Mouse (Mus musculus) intestine, postnatal 0 days (tissue): Measurements from ENCODE around the gene Hes1. TPM values are rescaled to one million over a fixed set of nuclear protein-coding genes. Genes with fewer than 3 reads are reported as not detected.

Experiments
- ATAC-seq: fragments of 200-750 bp; cut with Nextera tagmentation; 2 replicates; pipeline ENCODE4 v1.8.0; 2017; ENCODE audit warnings: mild to moderate bottlenecking, moderate TSS enrichment, moderate library complexity
- H3K27ac ChIP-seq: fragments of 300-500 bp; sonication (generic); 2 replicates; pipeline ENCODE4 v1.5.1; 2014; ENCODE audit warnings: mild to moderate bottlenecking, low read depth, low read length, moderate library complexity
- H3K27me3 ChIP-seq: fragments of 300-500 bp; sonication (generic); replicated peaks from 2 replicates; pipeline ENCODE4 v1.6.1; 2014; ENCODE audit warnings: low read length, mixed read lengths; ENCODE audit not compliant: control insufficient read depth, insufficient read depth
- H3K36me3 ChIP-seq: fragments of 300-500 bp; sonication (generic); 2 replicates; pipeline ENCODE4 v1.6.1; 2014; ENCODE audit warnings: mild to moderate bottlenecking, moderate library complexity; ENCODE audit not compliant: control insufficient read depth, insufficient read depth
- H3K4me1 ChIP-seq: fragments of 300-500 bp; sonication (generic); replicated peaks from 2 replicates; pipeline ENCODE4 v1.6.1; 2014; ENCODE audit warnings: antibody characterized with exemption, low read length, mixed read lengths; ENCODE audit not compliant: control insufficient read depth, insufficient read depth
- H3K4me2 ChIP-seq: fragments of 300-500 bp; sonication (generic); replicated peaks from 2 replicates; pipeline ENCODE4 v1.6.1; 2014; ENCODE audit warnings: low read depth, mild to moderate bottlenecking, moderate library complexity
- H3K4me3 ChIP-seq: fragments of 300-500 bp; sonication (generic); 2 replicates; pipeline ENCODE4 v1.5.1; 2014; ENCODE audit warnings: low read depth, low read length
- H3K9ac ChIP-seq: fragments of 300-500 bp; sonication (generic); 2 replicates; pipeline ENCODE4 v1.6.1; 2014; ENCODE audit warnings: mild to moderate bottlenecking, low read depth, low read length
- H3K9me3 ChIP-seq: fragments of 300-500 bp; sonication (generic); 2 replicates; pipeline ENCODE4 v1.6.1; 2016; ENCODE audit warnings: mixed run types; ENCODE audit not compliant: control insufficient read depth
- CTCF ChIP-seq: sonication (generic); IDR thresholded peaks from 2 replicates; pipeline ENCODE4 v1.5.1; 2016; ENCODE audit warnings: low read depth, mild to moderate bottlenecking, control low read depth, antibody characterized with exemption, moderate library complexity
- WGBS: fragments of 180-500 bp; shearing (Covaris S2); extraction: QIAGEN DNeasy Blood & Tissue Kit; methylation state at CpG from one replicate; pipeline ENCODE4 v1.1.7; 2014; 5-methylcytosine and 5-hydroxymethylcytosine counted together
- polyA plus RNA-seq: library from polyadenylated mRNA; unstranded; fragments of >200 nt; fragmentation: Nextera tagmentation; extraction: Ambion mirVana; gene quantifications from 2 replicates; pipeline ENCODE4 v1.2.1, GENCODE M21; 2015

Hes1 gene
- polyA plus RNA-seq, 1 experiment from 2014 or later = 52.9 TPM

DNA sequence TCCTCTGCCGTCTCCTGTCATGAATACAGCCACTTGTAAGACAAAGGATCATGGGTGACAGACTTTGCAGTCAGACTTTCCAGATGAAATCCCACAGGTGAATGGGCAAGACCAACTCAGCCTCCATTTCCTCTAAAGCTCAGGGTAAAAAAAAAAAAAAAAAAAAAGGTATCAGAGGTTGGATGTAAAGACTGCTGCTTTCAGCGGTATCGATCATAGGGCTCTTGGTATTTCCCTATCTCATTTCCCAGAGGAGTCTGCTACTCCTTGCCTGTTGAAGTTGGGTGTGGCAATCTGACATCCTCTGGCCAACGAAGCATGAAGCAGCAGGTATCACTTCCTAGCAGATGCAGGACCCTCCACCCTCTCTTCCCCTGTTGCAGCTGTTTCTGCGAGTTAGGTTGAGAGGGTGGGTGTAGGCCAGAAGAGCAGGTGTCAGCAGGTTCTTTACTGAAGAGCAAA, 29.2 kb upstream of the Hes1 start:
- Histone ChIP-seq H3K27me3 (no peaks in the 10 kb centered on the region), H3K9ac (no peak overlapping the region), H3K36me3 (no peaks in the 10 kb centered on the region; the same call in 1 of the 2 replicates), H3K4me2 (no peak overlapping the region), H3K4me3 (no peak overlapping the region), H3K27ac (no peak overlapping the region), H3K9me3 (no peaks in the 10 kb centered on the region), H3K4me1 (peaks cover 6% of the 10 kb centered on the region)
- no peak for TF ChIP-seq CTCF
- ATAC-seq = no peak
- WGBS = 48% methylated on average over 5 of the region's 5 CpGs

DNA sequence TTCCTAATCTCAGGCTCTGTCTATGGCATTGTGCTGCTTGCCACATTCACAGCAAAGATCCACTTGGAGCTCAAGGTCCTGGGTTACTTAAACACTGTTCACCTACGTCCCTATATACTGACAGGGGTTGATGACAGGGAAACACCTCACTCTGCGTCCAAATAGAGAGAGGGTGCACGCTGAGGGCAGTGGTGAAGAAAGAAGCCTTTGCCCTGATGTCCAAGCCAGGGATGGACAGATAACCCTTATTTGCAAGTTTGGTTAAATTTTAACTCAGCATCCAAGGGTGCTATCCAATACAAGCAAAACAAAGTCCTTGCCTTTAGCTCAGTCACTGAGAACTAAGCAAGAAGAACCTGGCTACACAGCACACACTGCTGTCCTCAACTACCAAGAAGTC, 28.1 kb upstream of the Hes1 start:
- Histone ChIP-seq H3K4me1 (peaks cover 6% of the 10 kb centered on the region), H3K27ac (no peak overlapping the region), H3K9me3 (no peaks in the 10 kb centered on the region), H3K27me3 (no peaks in the 10 kb centered on the region), H3K4me3 (no peak overlapping the region), H3K4me2 (no peak overlapping the region), H3K9ac (no peak overlapping the region), H3K36me3 (no peaks in the 10 kb centered on the region; the same call in 1 of the 2 replicates)
- 63% methylated on average over 3 of the region's 3 CpGs for WGBS
- ATAC-seq = 0 out of 2 replicates have a peak, but pooled peaks have one; percentile 1
- no peak for TF ChIP-seq CTCF

DNA sequence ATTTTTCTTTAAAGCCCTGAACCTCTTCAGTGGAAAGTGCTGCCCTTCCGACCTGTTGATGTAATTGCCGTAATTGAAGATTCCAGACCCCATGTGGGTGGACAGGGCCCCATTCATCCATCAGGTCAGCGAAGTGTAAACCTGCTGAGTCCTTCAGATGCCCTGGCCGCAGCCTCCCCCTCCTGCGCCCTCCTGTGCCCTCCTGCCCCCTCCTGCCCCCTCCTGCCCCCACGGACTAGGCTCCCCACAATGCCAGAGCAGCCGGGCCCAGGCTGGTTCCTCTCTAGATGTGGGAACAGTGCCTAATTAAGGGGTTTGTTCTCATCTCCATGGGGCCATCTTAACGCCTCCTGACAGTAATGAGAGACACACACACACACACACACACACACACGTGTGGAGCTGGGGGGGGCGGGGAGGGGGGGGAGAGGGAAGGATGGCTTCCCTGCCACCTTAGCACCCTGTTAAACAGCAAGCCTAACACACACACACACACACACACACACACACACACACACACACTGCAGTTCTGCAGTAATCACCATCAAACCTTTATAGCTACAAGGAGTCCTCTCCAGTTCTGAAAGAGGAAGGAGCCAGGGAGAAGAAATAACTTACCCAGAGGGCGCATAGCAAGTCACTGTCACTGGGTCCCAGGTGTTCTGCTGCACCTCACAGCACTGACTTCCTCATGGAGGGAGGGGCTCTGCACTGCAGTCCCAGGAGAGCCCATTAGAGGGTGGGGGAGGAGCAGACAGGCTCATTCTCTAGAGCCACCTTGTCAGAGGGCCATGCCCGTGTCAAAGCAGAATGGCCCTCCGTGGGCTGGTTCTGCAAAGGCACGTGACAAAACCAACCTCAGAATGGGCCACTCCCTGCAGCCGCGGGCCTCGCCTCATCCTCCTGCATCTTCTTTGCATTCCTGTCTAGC, 25.3 kb upstream of the Hes1 start:
- peak; percentile 45 for TF ChIP-seq CTCF
- Histone ChIP-seq H3K9me3 (no peaks in the 10 kb centered on the region), H3K27ac (no peak overlapping the region), H3K9ac (no peak overlapping the region), H3K4me2 (peak overlapping the region; percentile 35), H3K36me3 (no peaks in the 10 kb centered on the region), H3K4me1 (peaks cover 6% of the 10 kb centered on the region), H3K27me3 (no peaks in the 10 kb centered on the region), H3K4me3 (no peak overlapping the region)
- peak; percentile 68 for ATAC-seq
- WGBS = 31% methylated on average over 15 of the region's 17 CpGs

DNA sequence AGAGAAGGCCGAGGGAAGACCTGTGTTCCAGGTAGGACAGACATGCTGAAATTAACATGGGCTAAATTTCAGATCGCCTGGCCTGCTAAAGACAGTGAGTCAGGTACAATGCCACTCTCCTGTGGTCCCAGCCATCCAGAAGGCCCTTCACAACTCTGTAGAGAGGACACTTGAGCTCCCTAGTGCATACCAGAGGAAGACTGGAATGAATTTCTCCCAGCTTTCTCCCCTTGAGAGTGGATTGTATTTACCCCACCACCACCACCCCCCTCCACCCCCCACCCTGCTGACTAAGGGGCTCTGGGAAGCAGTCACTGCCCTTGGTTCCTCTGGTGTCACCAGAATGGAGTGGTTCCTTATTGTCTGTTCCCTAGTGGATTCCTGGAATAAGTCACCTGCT, 24.3 kb upstream of the Hes1 start:
- no peaks in the 10 kb centered on the region for H3K9me3 ChIP-seq
- 78% methylated on average over 2 of the region's 2 CpGs for WGBS

DNA sequence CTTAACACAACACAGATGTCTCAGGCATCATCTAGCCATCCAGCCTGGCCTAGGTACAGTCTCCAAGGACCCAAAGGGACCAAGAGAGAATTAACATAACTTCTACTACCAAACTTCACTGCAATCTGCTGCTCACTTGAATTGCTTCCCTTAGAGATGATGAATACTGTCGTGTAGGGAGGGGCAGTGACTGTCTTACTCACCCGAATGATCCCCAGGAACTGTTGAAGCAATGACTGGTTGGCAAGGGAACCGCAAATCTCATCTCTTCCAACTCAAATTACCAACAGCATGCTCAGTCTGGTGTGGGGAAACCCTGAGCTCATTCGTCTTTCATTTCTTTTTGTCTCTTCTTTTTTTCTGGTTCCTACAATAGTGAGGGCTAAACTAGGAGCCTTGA, 21.3 kb upstream of the Hes1 start:
- ATAC-seq = no peak
- peaks cover 5% of the 10 kb centered on the region for H3K4me1 ChIP-seq
- H3K4me2 ChIP-seq = no peak overlapping the region
- no peak overlapping the region for H3K9ac ChIP-seq
- H3K27ac ChIP-seq = no peak overlapping the region
- no peaks in the 10 kb centered on the region for H3K9me3 ChIP-seq
- no peak for TF ChIP-seq CTCF
- no peak overlapping the region for H3K4me3 ChIP-seq
- no peaks in the 10 kb centered on the region for H3K27me3 ChIP-seq
- WGBS = 71% methylated on average over 4 of the region's 4 CpGs
- H3K36me3 ChIP-seq = no peaks in the 10 kb centered on the region

More for the DNA sequence above, 24.3 kb upstream of the Hes1 start:
- ATAC-seq = no peak
- Histone ChIP-seq H3K9ac (no peak overlapping the region), H3K36me3 (no peaks in the 10 kb centered on the region), H3K4me1 (no peaks in the 10 kb centered on the region; the same call in 1 of the 2 replicates), H3K4me2 (no peak overlapping the region), H3K4me3 (no peak overlapping the region), H3K27ac (no peak overlapping the region), H3K27me3 (no peaks in the 10 kb centered on the region)
- TF ChIP-seq CTCF = no peak

DNA sequence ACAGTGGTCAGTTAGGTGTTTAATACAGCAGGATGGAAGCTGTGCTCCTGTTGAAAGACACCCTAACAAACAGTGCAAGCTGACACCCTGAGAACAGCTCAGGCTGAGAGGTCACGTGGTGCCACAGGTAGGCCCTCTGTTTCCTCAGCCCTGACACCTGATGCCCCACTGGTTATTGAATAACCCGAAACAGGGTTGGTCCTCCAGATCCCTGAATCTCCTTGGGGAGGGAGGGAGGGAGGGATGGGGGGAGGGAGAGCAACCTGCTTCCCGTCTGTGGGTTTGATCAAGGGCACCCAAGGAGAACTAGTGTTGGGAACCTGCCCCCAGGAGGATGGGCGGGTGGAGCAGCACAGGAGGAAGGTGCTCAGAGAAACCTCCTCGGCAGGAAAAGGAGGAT, 18.6 kb upstream of the Hes1 start:
- Histone ChIP-seq H3K4me1 (peaks cover 5% of the 10 kb centered on the region), H3K9me3 (no peaks in the 10 kb centered on the region), H3K27me3 (no peaks in the 10 kb centered on the region), H3K4me2 (no peak overlapping the region), H3K36me3 (no peaks in the 10 kb centered on the region), H3K27ac (peak overlapping the region; percentile 46; the same call in 1 of the 2 replicates), H3K4me3 (no peak overlapping the region), H3K9ac (no peak overlapping the region)
- 24% methylated on average over 5 of the region's 5 CpGs for WGBS
- TF ChIP-seq CTCF = peak; percentile 25; the same call in 1 of the 2 replicates
- ATAC-seq = peak; percentile 90
